Mouse (Mus musculus) activated CD4-positive, CD25-positive, alpha-beta regulatory T cell, adult 9 weeks (primary cell): ENCODE measurements around the gene Cxcr1. TPM values are rescaled to one million over a fixed set of nuclear protein-coding genes. Genes with fewer than 3 reads are reported as not detected.

Source experiments
- polyA plus RNA-seq: library from polyadenylated mRNA; unstranded; fragments of 100-300 nt; shearing (Covaris generic); gene quantifications from one replicate; pipeline ENCODE4 v1.2.1, GENCODE M21; 2017

Gene Cxcr1
- polyA plus RNA-seq = not detected

GRCm38 (mm10) chr1:74194445-74194844, at the start of gene Cxcr1:
Gene Cxcr1, minus strand, starts transcription at chr1:74194631.

GRCm38 (mm10) chr1:74235938-74236589, 41.6 kb upstream of the Cxcr1 start, which contains the start of gene Arpc2:
Gene Arpc2, plus strand, starts transcription at chr1:74236084.

GRCm38 (mm10) chr1:74153461-74154184, 40.8 kb downstream of the Cxcr1 start, which contains the start of gene Cxcr2:
Gene Cxcr2, plus strand, starts transcription at chr1:74153989.

Other genes with a start within 250 kb of the Cxcr1 start
- gene Tns1, start 70.2 kb downstream of the Cxcr1 start, polyA plus RNA-seq = 42.9 TPM
- not detected for gene Rufy4, start 69.1 kb downstream of the Cxcr1 start, polyA plus RNA-seq
- not detected for gene Cxcr2, start 40.6 kb downstream of the Cxcr1 start, polyA plus RNA-seq
- 965 TPM for gene Arpc2, start 41.5 kb upstream of the Cxcr1 start, polyA plus RNA-seq
- gene Gpbar1, start 83.9 kb upstream of the Cxcr1 start, polyA plus RNA-seq = 0.51 TPM
- gene Aamp, start 90.1 kb upstream of the Cxcr1 start, polyA plus RNA-seq = 230 TPM
- gene Pnkd, start 90.3 kb upstream of the Cxcr1 start, polyA plus RNA-seq = 91.5 TPM
- gene Tmbim1, start 111.0 kb upstream of the Cxcr1 start, polyA plus RNA-seq = 25.0 TPM
- gene Catip, start 167.5 kb upstream of the Cxcr1 start, polyA plus RNA-seq = not detected
- 2.1 TPM for gene Slc11a1, start 180.6 kb upstream of the Cxcr1 start, polyA plus RNA-seq
- 6.1 TPM for gene Ctdsp1, start 196.9 kb upstream of the Cxcr1 start, polyA plus RNA-seq
- gene Vil1, start 214.7 kb upstream of the Cxcr1 start, polyA plus RNA-seq = 0.09 TPM